Mouse (Mus musculus): ENCODE results near the gene 1110002E22Rik. TPM values are rescaled to one million over a fixed set of nuclear protein-coding genes. Genes with fewer than 3 reads are reported as not detected.
A peak's percentile ranks its signal among the peaks of the same experiment; 100 is the strongest.

The 1110002E22Rik gene
- polyA plus RNA-seq, 1 experiment from 2014 or later, result 0.19 TPM

- no peaks in the 10 kb centered on the region for H3K9me3 ChIP-seq
- no peak overlapping the region for H3K4me3 ChIP-seq
- H3K36me3 ChIP-seq, result no peaks in the 10 kb centered on the region
- ATAC-seq (ENCODE audit: low FRiP score, low read depth), result 0 out of 2 replicates have a peak, but pooled peaks have one; percentile 8
- no peaks in the 10 kb centered on the region for H3K27me3 ChIP-seq (replicated peaks)
- no peak overlapping the region for H3K9ac ChIP-seq
- WGBS, result 85% methylated on average over 19 of the region's 19 CpGs
- H3K4me1 ChIP-seq, result no peaks in the 10 kb centered on the region
- no peak overlapping the region for H3K27ac ChIP-seq
- H3K4me2 ChIP-seq (replicated peaks), result no peak overlapping the region
Measured at GRCm38 (mm10) chr3:138096263-138097028, 31.6 kb downstream of the 1110002E22Rik start.

- no peak overlapping the region for H3K9ac ChIP-seq
- H3K27ac ChIP-seq, result no peak overlapping the region
Measured at GRCm38 (mm10) chr3:138097718-138098117, 32.9 kb downstream of the 1110002E22Rik start.

GRCm38 (mm10) chr3:138101936-138102335 lies 37.1 kb downstream of the 1110002E22Rik start:
- Histone ChIP-seq H3K4me1 (no peaks in the 10 kb centered on the region), H3K4me2 (replicated peaks) (no peak overlapping the region), H3K9ac (no peak overlapping the region), H3K9me3 (no peaks in the 10 kb centered on the region), H3K27ac (no peak overlapping the region), H3K27me3 (replicated peaks) (no peaks in the 10 kb centered on the region), H3K4me3 (no peak overlapping the region), H3K36me3 (no peaks in the 10 kb centered on the region)
- 91% methylated on average over 4 of the region's 4 CpGs for WGBS
- ATAC-seq (ENCODE audit: low FRiP score, low read depth), result no peak

More at GRCm38 (mm10) chr3:138097718-138098117, 32.9 kb downstream of the 1110002E22Rik start:
- Histone ChIP-seq H3K4me2 (replicated peaks) (no peak overlapping the region), H3K9me3 (no peaks in the 10 kb centered on the region), H3K36me3 (no peaks in the 10 kb centered on the region), H3K27me3 (replicated peaks) (no peaks in the 10 kb centered on the region), H3K4me1 (no peaks in the 10 kb centered on the region), H3K4me3 (no peak overlapping the region)
- ATAC-seq (ENCODE audit: low FRiP score, low read depth), result no peak
- WGBS, result 78% methylated on average over 1 of the region's 1 CpGs

- Histone ChIP-seq H3K9me3 (no peaks in the 10 kb centered on the region), H3K4me3 (no peak overlapping the region), H3K36me3 (no peaks in the 10 kb centered on the region), H3K4me1 (no peaks in the 10 kb centered on the region), H3K4me2 (replicated peaks) (no peak overlapping the region), H3K27me3 (replicated peaks) (no peaks in the 10 kb centered on the region), H3K9ac (no peak overlapping the region), H3K27ac (no peak overlapping the region)
- 92% methylated on average over 4 of the region's 4 CpGs for WGBS
- ATAC-seq (ENCODE audit: low FRiP score, low read depth), result no peak
Measured at GRCm38 (mm10) chr3:138103690-138104089, 38.8 kb downstream of the 1110002E22Rik start.

GRCm38 (mm10) chr3:138105056-138105455 lies 40.2 kb downstream of the 1110002E22Rik start:
- Histone ChIP-seq H3K9ac (no peak overlapping the region), H3K4me1 (no peaks in the 10 kb centered on the region), H3K27ac (no peak overlapping the region), H3K27me3 (replicated peaks) (no peaks in the 10 kb centered on the region), H3K9me3 (no peaks in the 10 kb centered on the region), H3K4me2 (replicated peaks) (no peak overlapping the region), H3K36me3 (no peaks in the 10 kb centered on the region), H3K4me3 (no peak overlapping the region)
- 69% methylated on average over 5 of the region's 5 CpGs for WGBS
- ATAC-seq (ENCODE audit: low FRiP score, low read depth), result no peak

- Histone ChIP-seq H3K27ac (no peak overlapping the region), H3K36me3 (no peaks in the 10 kb centered on the region), H3K4me1 (no peaks in the 10 kb centered on the region), H3K9ac (no peak overlapping the region), H3K27me3 (replicated peaks) (no peaks in the 10 kb centered on the region), H3K4me2 (replicated peaks) (no peak overlapping the region), H3K4me3 (no peak overlapping the region), H3K9me3 (no peaks in the 10 kb centered on the region)
- no peak for ATAC-seq (ENCODE audit: low FRiP score, low read depth)
- WGBS, result 95% methylated on average over 10 of the region's 10 CpGs
Measured at GRCm38 (mm10) chr3:138106887-138107286, 42.0 kb downstream of the 1110002E22Rik start.

GRCm38 (mm10) chr3:138110910-138111782 lies 46.3 kb downstream of the 1110002E22Rik start:
- Histone ChIP-seq H3K36me3 (no peaks in the 10 kb centered on the region), H3K9me3 (no peaks in the 10 kb centered on the region), H3K9ac (no peak overlapping the region), H3K4me1 (no peaks in the 10 kb centered on the region), H3K27me3 (replicated peaks) (no peaks in the 10 kb centered on the region), H3K4me2 (replicated peaks) (no peak overlapping the region), H3K4me3 (no peak overlapping the region), H3K27ac (no peak overlapping the region)
- 91% methylated on average over 19 of the region's 19 CpGs for WGBS
- ATAC-seq (ENCODE audit: low FRiP score, low read depth), result peak; percentile 37; the same call in 1 of the 2 replicates

- H3K27ac ChIP-seq, result no peak overlapping the region
- WGBS, result 90% methylated on average over 17 of the region's 17 CpGs
- no peaks in the 10 kb centered on the region for H3K4me1 ChIP-seq
- ATAC-seq (ENCODE audit: low FRiP score, low read depth), result no peak
- no peaks in the 10 kb centered on the region for H3K27me3 ChIP-seq (replicated peaks)
- H3K9me3 ChIP-seq, result no peaks in the 10 kb centered on the region
- no peak overlapping the region for H3K4me3 ChIP-seq
- H3K9ac ChIP-seq, result no peak overlapping the region
- H3K4me2 ChIP-seq (replicated peaks), result no peak overlapping the region
- H3K36me3 ChIP-seq, result no peaks in the 10 kb centered on the region
Measured at GRCm38 (mm10) chr3:138114106-138114505, 49.3 kb downstream of the 1110002E22Rik start.

- Histone ChIP-seq H3K27ac (no peak overlapping the region), H3K27me3 (replicated peaks) (no peaks in the 10 kb centered on the region), H3K9ac (no peak overlapping the region), H3K4me3 (no peak overlapping the region), H3K4me2 (replicated peaks) (no peak overlapping the region), H3K9me3 (no peaks in the 10 kb centered on the region), H3K36me3 (no peaks in the 10 kb centered on the region), H3K4me1 (no peaks in the 10 kb centered on the region)
- WGBS, result 93% methylated on average over 4 of the region's 4 CpGs
- ATAC-seq (ENCODE audit: low FRiP score, low read depth), result no peak
Measured at GRCm38 (mm10) chr3:138116871-138117270, 52.0 kb downstream of the 1110002E22Rik start.

- no peak overlapping the region for H3K4me3 ChIP-seq
- no peak for ATAC-seq (ENCODE audit: low FRiP score, low read depth)
- no peaks in the 10 kb centered on the region for H3K36me3 ChIP-seq
- no peak overlapping the region for H3K9ac ChIP-seq
- no peaks in the 10 kb centered on the region for H3K9me3 ChIP-seq
- WGBS, result 78% methylated on average over 6 of the region's 6 CpGs
- H3K27me3 ChIP-seq (replicated peaks), result no peaks in the 10 kb centered on the region
- H3K4me1 ChIP-seq, result no peaks in the 10 kb centered on the region
- H3K4me2 ChIP-seq (replicated peaks), result no peak overlapping the region
- no peak overlapping the region for H3K27ac ChIP-seq
Measured at GRCm38 (mm10) chr3:138118392-138118791, 53.5 kb downstream of the 1110002E22Rik start.

GRCm38 (mm10) chr3:138118831-138119230 lies 54.0 kb downstream of the 1110002E22Rik start:
- WGBS, result 81% methylated on average over 14 of the region's 14 CpGs
- no peaks in the 10 kb centered on the region for H3K36me3 ChIP-seq
- H3K9ac ChIP-seq, result no peak overlapping the region
- no peaks in the 10 kb centered on the region for H3K9me3 ChIP-seq
- no peak overlapping the region for H3K4me2 ChIP-seq (replicated peaks)
- H3K27ac ChIP-seq, result no peak overlapping the region
- H3K27me3 ChIP-seq (replicated peaks), result no peaks in the 10 kb centered on the region
- no peak for ATAC-seq (ENCODE audit: low FRiP score, low read depth)
- no peak overlapping the region for H3K4me3 ChIP-seq
- no peaks in the 10 kb centered on the region for H3K4me1 ChIP-seq

- H3K9me3 ChIP-seq, result no peaks in the 10 kb centered on the region
- no peaks in the 10 kb centered on the region for H3K27me3 ChIP-seq (replicated peaks)
- no peak for ATAC-seq (ENCODE audit: low FRiP score, low read depth)
- 92% methylated on average over 16 of the region's 16 CpGs for WGBS
- H3K27ac ChIP-seq, result no peak overlapping the region
- H3K4me1 ChIP-seq, result no peaks in the 10 kb centered on the region
- no peak overlapping the region for H3K4me3 ChIP-seq
- H3K9ac ChIP-seq, result no peak overlapping the region
- H3K36me3 ChIP-seq, result no peaks in the 10 kb centered on the region
- no peak overlapping the region for H3K4me2 ChIP-seq (replicated peaks)
Measured at GRCm38 (mm10) chr3:138119444-138120105, 54.7 kb downstream of the 1110002E22Rik start.

Measured in neural tube, embryonic 12.5 days (tissue).